Mouse (Mus musculus): Measurements from ENCODE around the gene Tatdn3. TPM values are rescaled to one million over a fixed set of nuclear protein-coding genes. Genes with fewer than 3 reads are reported as not detected.
A peak's percentile ranks its signal among the peaks of the same experiment; 100 is the strongest.
"Not testable (repeated sequence)": the region's sequence is repeated elsewhere in the genome, so short reads cannot be mapped to it uniquely, and the experiment has no call there.

Gene Tatdn3
- polyA plus RNA-seq, 2 experiments, result 15.7 to 27.8 TPM

GRCm38 (mm10) chr1:191025016-191026012, 37.4 kb downstream of the Tatdn3 start:
- Histone ChIP-seq H3K4me3 (replicated peaks; ENCODE audit: low read length) (peak overlapping the region; percentile 80), H3K9me3 (ENCODE audit: control insufficient read depth, low read length) (no peaks in the 10 kb centered on the region), H3K9ac (ENCODE audit: low read depth, low read length, severe bottlenecking) (peak overlapping the region; percentile 86), H3K4me2 (replicated peaks; ENCODE audit: low read depth, low read length, severe bottlenecking) (peak overlapping the region; percentile 91), H3K36me3 (ENCODE audit: control insufficient read depth, insufficient read depth, low read length) (peaks cover 4% of the 10 kb centered on the region; the same call in 1 of the 2 replicates), H3K27me3 (ENCODE audit: control insufficient read depth, insufficient read depth, low read length) (no peaks in the 10 kb centered on the region), H3K4me1 (ENCODE audit: control insufficient read depth, insufficient read depth, low read length) (peaks cover 14% of the 10 kb centered on the region), H3K27ac (replicated peaks; ENCODE audit: low read depth, low read length) (peak overlapping the region; percentile 69)
- no peak for TF ChIP-seq POLR2A (IDR thresholded peaks at IDR 0.05; ENCODE audit: borderline replicate concordance, extremely low read depth, insufficient read depth, insufficient read length)
- 2% methylated on average over 61 of the region's 69 CpGs for WGBS
- no peak; the same call in none of the 2 replicates for ATAC-seq (ENCODE audit: low FRiP score, low read depth)
- DNase-seq (ENCODE audit: low spot score), result no peak

- H3K4me1 ChIP-seq (ENCODE audit: control insufficient read depth, insufficient read depth, low read length), result peaks cover 14% of the 10 kb centered on the region
- not testable (repeated sequence) for H3K4me3 ChIP-seq (replicated peaks; ENCODE audit: low read length); H3K36me3 ChIP-seq (ENCODE audit: control insufficient read depth, insufficient read depth, low read length); H3K27ac ChIP-seq (replicated peaks; ENCODE audit: low read depth, low read length); H3K4me2 ChIP-seq (replicated peaks; ENCODE audit: low read depth, low read length, severe bottlenecking); H3K9me3 ChIP-seq (ENCODE audit: control insufficient read depth, low read length); DNase-seq (ENCODE audit: low spot score); H3K9ac ChIP-seq (ENCODE audit: low read depth, low read length, severe bottlenecking); H3K27me3 ChIP-seq (ENCODE audit: control insufficient read depth, insufficient read depth, low read length); ATAC-seq (ENCODE audit: low FRiP score, low read depth)
- 90% methylated on average over 5 of the region's 6 CpGs for WGBS
Observed at GRCm38 (mm10) chr1:191023806-191024205, 38.9 kb downstream of the Tatdn3 start.

GRCm38 (mm10) chr1:191023140-191023539, 39.6 kb downstream of the Tatdn3 start:
- ATAC-seq (ENCODE audit: low FRiP score, low read depth) (no peak), DNase-seq (ENCODE audit: low spot score) (no peak)
- Histone ChIP-seq H3K36me3 (ENCODE audit: control insufficient read depth, insufficient read depth, low read length) (peaks cover 4% of the 10 kb centered on the region; the same call in 1 of the 2 replicates), H3K4me2 (replicated peaks; ENCODE audit: low read depth, low read length, severe bottlenecking) (no peak overlapping the region), H3K4me1 (ENCODE audit: control insufficient read depth, insufficient read depth, low read length) (peaks cover 14% of the 10 kb centered on the region), H3K27me3 (ENCODE audit: control insufficient read depth, insufficient read depth, low read length) (no peaks in the 10 kb centered on the region), H3K9me3 (ENCODE audit: control insufficient read depth, low read length) (no peaks in the 10 kb centered on the region), H3K27ac (replicated peaks; ENCODE audit: low read depth, low read length) (no peak overlapping the region), H3K9ac (ENCODE audit: low read depth, low read length, severe bottlenecking) (no peak overlapping the region), H3K4me3 (replicated peaks; ENCODE audit: low read length) (no peak overlapping the region)
- WGBS, result 78% methylated on average over 2 of the region's 2 CpGs
- no peak for TF ChIP-seq POLR2A (IDR thresholded peaks at IDR 0.05; ENCODE audit: borderline replicate concordance, extremely low read depth, insufficient read depth, insufficient read length)

- WGBS, result 40% methylated on average over 7 of the region's 7 CpGs
- H3K9ac ChIP-seq (ENCODE audit: low read depth, low read length, severe bottlenecking), result no peak overlapping the region
- ATAC-seq (ENCODE audit: low FRiP score, low read depth) (no peak), DNase-seq (ENCODE audit: low spot score) (no peak)
- H3K9me3 ChIP-seq (ENCODE audit: control insufficient read depth, low read length), result no peaks in the 10 kb centered on the region
- H3K36me3 ChIP-seq (ENCODE audit: control insufficient read depth, insufficient read depth, low read length), result peaks cover 4% of the 10 kb centered on the region; the same call in 1 of the 2 replicates
- H3K4me1 ChIP-seq (ENCODE audit: control insufficient read depth, insufficient read depth, low read length), result peaks cover 9% of the 10 kb centered on the region
- H3K27me3 ChIP-seq (ENCODE audit: control insufficient read depth, insufficient read depth, low read length), result no peaks in the 10 kb centered on the region
- TF ChIP-seq POLR2A (IDR thresholded peaks at IDR 0.05; ENCODE audit: borderline replicate concordance, extremely low read depth, insufficient read depth, insufficient read length), result no peak
- no peak overlapping the region for H3K27ac ChIP-seq (replicated peaks; ENCODE audit: low read depth, low read length)
- no peak overlapping the region for H3K4me3 ChIP-seq (replicated peaks; ENCODE audit: low read length)
- H3K4me2 ChIP-seq (replicated peaks; ENCODE audit: low read depth, low read length, severe bottlenecking), result no peak overlapping the region
Observed at GRCm38 (mm10) chr1:191021016-191021415, 41.7 kb downstream of the Tatdn3 start.

GRCm38 (mm10) chr1:191020217-191020924, 42.4 kb downstream of the Tatdn3 start:
- no peak for TF ChIP-seq POLR2A (IDR thresholded peaks at IDR 0.05; ENCODE audit: borderline replicate concordance, extremely low read depth, insufficient read depth, insufficient read length)
- H3K4me3 ChIP-seq (replicated peaks; ENCODE audit: low read length), result no peak overlapping the region
- H3K27me3 ChIP-seq (ENCODE audit: control insufficient read depth, insufficient read depth, low read length), result no peaks in the 10 kb centered on the region
- H3K9ac ChIP-seq (ENCODE audit: low read depth, low read length, severe bottlenecking), result no peak overlapping the region
- WGBS, result 68% methylated on average over 3 of the region's 3 CpGs
- ATAC-seq (ENCODE audit: low FRiP score, low read depth) (no peak), DNase-seq (ENCODE audit: low spot score) (no peak)
- peaks cover 5% of the 10 kb centered on the region; the same call in 1 of the 2 replicates for H3K36me3 ChIP-seq (ENCODE audit: control insufficient read depth, insufficient read depth, low read length)
- no peak overlapping the region for H3K27ac ChIP-seq (replicated peaks; ENCODE audit: low read depth, low read length)
- H3K4me2 ChIP-seq (replicated peaks; ENCODE audit: low read depth, low read length, severe bottlenecking), result no peak overlapping the region
- no peaks in the 10 kb centered on the region for H3K9me3 ChIP-seq (ENCODE audit: control insufficient read depth, low read length)
- peaks cover 9% of the 10 kb centered on the region for H3K4me1 ChIP-seq (ENCODE audit: control insufficient read depth, insufficient read depth, low read length)

Data from limb, embryonic 14.5 days (tissue).